Mouse (Mus musculus): Measurements from ENCODE around the gene Myof.
A peak's percentile ranks its signal among the peaks of the same experiment; 100 is the strongest.

Myof gene

DNA sequence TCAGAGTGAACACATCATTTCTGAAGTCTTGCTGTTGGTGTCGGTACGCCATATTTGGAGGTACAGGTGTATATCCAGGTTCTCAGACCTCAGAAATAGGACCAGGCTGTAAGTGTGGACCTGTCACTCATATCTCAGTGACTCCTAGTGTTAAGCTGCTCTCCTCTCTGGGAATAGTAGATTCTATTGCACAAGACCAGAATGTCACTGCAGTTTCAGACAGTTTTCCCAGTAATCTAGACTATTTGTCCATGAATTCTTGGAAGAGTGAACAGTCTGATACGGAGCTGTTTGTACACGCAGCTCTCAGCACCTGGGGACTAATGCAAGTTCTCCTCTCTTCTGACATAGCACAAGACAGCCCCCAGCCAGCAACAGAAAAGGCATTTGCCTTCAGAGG, 42.4 kb downstream of the Myof start:
- no peak for DNase-seq

DNA sequence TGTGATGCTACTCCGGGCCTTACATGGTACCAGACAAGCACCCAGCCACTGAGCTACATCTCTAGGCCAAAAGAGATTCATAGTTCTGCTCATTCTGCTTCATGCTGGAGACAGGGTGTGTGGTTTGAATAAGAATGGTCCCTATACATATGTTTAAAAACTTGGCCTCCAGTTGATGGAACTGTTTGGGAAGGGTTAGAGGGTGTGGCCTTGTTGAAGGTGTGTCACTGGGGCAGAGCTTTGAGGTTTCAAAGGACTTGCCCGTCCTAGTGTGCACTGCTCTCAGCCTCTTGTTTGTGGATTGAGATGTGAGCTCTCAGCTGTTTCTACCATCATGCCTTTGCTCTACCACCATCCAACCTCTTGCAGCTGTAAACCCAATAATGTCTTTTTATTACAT, 43.4 kb downstream of the Myof start:
- DNase-seq, result no peak

DNA sequence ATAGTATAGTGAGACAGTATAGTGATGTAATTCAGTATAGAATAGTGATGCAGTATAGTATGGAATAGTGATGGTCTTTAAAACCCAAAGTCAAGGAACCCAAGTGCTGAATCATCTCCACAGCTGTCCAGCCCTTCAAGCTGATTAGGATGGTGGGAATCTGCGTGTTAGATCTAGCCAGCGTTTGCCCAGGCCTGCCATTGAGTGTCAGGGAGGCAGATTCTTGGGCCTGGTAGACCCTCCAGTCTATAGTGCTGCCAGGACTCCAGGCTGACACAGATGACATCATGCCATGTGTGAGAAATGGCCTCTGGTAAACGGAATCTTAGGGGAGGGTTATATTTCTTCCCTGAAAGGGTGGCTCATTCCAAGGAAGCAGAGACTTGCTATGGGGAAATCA, 49.1 kb downstream of the Myof start:
- no peak for DNase-seq

DNA sequence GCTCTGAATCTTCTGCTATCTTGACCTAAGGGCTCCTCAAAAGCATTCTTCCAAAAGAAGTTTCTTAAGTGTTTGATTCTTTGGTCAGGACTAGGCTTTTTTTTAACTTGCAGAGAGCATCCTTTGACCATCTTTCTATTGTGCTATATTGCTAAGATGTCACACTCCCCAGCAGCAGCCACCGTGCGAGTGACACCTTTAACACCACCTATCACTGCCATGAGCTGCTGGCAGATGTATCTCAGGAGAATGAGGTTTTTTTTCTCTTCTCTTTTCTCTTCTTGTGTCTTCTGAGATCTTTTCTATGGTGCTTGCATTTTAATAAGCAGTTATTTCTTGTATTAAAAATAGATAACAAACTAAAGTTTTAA, 51.2 kb downstream of the Myof start:
- DNase-seq, result no peak

DNA sequence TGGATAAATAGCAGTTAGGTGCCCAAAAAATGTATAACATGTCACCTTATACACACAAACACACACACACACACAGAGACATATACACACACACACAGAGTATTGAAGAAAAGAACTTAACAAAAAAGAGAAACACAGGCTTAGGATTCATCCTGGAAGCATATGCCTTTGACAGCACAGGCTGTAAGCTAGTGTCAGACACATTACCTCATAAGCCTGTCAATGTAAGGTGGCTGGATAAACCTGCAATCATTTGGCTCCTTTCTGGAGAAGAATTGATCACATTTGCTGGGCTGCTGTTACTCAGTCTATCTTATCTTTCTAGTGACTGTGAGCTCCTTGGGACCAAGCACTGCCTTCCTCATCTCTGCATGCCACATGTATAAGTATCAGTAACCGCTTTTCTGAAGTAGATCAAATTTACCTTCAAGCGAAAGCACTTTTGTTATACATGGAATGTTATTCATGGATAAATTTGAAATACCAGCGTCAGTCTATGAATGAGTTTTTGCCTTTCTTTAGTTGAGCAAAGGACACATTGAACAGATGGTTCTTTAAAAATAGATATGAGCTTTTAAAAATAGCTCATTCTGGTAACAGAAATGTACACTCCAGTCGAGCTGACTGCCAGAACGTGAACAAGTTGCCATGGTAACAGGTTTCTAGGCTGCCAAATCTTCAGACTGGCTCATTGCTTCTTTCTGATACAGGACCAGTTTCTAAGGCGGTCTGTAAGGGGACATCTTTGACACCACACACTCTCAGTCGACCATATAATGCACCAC, 51.8 kb downstream of the Myof start:
- no peak for DNase-seq

DNA sequence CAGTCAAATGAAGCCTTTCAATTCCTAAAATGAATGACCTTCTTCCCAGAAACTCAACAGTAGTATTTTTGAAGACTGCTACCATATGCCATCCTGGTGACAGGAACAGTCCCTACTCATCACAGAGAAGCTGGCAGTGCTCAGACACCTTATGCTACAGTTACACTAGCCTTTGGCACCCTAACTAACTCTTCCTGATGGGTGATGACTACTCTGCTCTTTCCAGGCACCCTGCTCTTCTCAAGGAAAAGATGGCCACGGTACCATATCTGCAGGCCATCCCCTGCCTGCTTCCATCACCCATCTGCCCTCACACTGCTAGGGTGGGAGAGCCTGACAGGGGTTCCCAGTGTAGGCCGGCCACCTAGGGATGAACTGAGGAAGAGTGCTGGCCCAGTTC, 53.4 kb downstream of the Myof start:
- DNase-seq, result no peak

DNA sequence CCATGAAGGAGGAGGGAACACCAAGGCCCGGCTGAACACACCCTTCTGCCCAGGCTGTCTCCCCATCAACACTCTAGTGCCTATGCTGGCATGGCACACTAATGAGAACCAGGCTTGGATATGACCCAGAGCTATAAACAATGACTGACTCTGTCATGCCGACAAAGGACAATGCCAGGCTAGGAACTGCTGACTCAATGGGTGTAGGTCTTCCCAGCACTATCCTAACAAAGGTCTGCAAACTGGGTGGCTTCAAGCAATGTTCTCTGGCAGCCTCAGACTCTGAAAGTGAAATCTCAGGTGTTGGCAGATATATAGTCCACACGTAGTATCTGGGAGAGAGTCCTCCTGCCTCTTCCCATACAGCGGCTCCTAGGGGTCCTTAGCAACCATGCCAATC, 55.2 kb downstream of the Myof start:
- DNase-seq, result no peak

DNA sequence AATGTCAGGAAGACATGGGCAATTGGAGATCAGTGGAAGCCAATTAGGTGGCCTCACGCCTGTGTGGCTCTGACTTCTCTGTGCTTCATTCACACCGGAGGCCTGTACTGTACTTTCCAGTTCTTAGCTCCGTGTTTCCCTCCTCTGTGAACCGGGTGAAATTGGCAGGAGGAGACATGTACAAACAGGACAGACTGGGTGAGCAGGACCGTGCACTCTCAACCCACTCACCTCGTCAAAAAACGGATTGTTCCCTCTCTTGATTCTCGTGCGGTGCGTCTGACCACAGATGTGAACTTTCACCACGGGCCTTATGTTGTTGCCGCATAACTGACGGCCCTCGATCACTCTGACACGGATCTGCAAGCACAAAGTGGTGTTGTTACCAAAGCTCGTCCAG, 57.6 kb downstream of the Myof start:
- DNase-seq, result no peak

DNA sequence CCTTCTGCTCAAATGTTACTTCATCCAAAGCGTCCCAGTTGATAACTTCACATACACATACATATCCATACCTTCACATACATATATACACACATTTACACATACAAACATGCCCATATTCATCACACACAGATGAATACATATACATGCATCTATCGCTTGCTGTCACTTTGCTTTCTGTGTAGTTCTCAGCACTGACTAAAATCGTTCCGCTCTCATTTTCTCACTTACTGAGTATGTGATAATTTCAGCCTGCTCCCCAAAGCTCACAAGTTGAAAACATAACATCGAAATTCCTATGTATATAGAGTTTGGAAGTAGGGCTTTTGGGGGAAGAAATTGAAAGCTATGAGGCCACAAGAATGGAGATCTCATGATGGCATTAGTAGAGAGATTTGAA, 67.4 kb downstream of the Myof start:
- DNase-seq, result no peak

DNA sequence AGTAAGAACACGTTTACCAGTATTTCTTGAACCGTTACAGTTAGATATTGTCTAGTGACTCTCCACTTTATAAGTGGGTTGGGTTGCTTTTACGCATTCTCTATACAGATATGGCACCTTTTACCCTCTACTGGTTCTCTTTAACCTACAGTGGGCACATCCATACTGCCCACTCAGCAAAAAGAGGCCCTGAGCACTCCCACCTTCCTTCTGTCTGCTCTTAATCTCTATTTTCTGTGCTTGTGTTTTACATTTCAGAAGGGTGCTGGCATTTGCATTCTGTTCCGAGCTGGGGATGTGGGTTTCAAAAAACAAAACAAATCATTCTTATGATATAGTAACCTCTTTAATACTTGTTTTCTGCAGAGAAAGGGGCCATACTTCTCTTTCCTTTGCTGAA, 72.8 kb downstream of the Myof start:
- no peak for DNase-seq

DNA sequence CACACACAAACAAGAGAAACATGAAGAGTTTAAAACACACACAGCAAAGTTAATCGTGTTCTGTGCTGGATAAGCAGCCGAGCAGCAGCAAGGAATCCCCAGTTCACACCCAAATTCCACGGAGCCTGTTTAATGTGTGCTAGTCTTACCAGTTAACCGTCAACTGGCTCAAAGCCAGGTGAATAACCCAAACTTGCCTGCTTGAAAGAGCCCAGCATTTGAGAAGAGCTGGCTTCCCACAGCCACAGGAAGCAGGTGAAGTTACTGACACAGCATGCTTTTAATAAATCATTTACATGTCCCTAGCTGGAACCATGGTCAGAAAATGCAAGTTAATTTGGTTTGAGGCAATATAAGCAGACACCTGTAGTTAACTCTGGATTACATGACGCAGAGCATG, 73.4 kb downstream of the Myof start:
- peak; percentile 8 to 14 for DNase-seq

DNA sequence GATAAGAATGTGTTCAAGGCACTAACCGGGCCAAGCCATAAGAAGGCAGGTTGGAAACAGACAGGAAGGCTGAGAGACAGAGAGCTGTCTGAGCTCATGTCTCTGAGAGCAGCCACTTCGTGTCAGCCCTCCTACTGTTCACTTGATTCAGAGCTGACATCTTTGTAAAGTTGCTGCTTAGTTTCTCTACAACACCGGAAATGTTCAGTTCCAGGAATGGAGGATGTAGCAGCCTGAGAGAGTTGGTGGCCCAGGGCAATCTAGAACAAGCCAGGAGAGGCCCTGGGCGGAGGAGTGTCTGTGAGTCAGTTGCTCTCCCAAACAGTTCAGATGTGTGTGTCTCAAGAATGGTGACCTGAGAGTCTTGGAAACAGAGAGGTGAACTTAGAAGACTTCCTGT, 77.5 kb downstream of the Myof start:
- no peak for DNase-seq

DNA sequence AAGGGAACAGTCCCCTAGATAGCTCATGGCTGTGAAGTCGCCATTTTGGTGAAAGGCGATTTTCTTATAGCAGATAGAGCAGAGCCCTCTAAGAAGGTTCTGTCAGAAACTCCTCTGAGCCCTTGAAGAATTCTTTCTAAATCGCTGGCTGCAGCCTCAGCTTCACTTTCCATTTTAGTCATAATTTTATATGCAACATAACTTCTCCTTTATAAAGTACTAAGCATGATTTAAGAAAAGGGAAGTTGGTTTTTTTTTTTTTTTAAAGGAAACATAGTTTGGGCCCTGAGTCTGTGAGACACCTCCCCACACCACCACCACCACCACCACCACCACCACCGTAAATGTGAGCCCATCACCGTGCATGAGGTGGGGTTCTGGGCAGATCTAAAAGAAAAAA, 80.0 kb downstream of the Myof start:
- DNase-seq, result peak; percentile 46 to 47

DNA sequence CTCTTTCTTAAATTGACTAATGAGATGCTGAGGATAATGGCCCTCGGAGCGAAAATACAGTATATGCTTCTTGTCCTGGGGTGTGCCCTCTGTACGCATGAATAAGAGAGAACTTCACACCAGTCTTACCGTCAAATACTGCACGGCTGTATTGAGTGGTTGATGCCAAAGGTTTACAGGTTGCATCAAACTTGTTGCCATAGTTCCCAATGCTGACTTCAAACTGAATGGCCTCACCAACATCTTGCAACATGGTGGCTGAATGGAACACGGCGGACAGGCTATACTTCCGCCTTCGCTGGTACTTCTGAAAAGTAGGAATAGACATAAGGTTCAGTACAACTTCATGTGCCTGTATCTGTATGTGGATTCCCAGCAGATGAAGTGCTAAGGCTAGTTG, 82.6 kb downstream of the Myof start:
- no peak for DNase-seq

DNA sequence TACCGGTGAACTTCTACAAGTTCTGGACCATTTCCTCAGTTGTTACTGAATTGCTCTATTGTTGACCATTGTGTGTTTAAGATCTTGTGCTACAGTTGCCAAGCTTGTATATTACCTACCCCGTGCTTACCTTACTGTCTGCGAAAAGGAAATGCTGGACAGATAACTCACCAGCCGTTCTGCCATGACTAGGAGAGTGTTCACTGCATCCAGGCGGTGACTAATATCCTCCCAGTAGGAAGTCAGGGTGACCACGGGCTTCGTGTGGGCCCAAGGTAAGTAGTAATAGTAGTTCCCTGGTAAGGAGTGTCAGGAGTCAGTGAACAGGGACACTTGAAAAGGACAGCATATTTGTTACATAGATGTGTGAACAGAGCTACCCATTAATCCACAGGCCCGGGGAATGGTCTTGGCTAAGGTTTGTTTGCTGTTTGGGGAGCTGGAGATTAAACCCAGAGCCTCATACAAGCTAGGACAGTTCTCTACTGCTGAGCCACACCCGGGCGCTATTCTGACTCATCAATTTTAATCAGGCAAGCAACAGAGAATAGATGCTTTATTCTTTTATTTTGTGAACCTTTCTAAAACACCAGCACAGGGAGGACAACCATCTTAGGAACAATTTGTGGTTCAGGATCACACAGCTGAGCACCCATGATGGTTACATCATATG, 83.7 kb downstream of the Myof start:
- no peak for DNase-seq

DNA sequence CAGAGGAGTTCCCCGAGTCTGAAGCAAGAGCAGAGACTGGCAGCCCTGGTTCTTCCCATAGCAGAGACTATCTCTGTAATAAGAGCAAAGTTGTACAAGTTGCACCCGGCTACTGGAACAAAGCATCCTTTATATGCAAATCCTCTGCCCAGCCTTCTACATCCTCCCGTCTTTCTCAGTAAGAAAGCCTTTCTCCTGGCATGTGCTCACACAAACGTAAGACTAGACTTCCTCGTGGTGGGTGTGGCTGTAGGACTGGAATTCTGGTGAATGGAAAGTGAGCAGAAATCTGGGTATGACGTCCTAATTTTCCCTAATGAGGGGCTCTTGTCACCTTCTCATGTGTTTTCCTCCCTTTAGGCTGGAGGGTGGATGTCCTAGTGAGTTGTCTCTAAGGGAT, 84.3 kb downstream of the Myof start:
- no peak for DNase-seq

DNA sequence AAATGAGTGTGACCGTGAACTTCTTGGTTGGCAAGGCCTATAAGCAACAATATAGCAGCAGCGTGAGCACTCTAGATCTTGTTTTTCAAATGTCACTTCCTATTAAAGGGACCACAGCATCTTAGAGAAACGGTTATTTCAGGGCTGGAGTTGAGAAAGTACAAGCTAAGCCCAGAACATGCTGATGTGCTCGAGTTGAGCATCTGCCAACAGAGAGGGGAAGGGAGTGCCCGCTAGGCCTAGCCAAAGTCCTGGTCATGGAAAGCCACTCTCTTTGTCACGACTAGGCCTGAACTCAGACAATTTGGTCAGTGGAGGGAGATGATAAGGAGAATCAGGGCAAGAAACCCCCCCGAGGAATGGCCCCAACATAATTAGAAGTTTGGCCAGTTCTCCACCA, 86.1 kb downstream of the Myof start:
- no peak for DNase-seq

DNA sequence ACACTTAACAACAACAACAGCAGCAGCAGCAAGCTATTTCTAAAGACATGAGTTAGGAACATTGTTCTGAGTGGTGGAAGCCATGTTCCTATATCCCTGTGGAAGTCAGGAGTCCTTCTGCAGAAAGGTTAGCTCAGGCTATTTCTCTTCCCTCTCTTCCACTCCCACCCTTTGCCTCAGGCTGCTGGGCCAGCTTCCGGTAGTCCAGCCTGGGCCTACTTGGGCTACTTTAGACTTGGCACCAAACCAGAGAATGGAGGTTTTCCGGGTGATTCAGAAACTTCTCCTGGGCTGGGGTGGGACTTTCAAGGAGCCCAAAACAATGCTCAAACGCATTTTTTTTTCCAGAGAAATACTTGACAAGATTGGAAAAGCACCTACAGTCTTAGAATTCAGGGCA, 87.4 kb downstream of the Myof start:
- DNase-seq, result no peak

DNA sequence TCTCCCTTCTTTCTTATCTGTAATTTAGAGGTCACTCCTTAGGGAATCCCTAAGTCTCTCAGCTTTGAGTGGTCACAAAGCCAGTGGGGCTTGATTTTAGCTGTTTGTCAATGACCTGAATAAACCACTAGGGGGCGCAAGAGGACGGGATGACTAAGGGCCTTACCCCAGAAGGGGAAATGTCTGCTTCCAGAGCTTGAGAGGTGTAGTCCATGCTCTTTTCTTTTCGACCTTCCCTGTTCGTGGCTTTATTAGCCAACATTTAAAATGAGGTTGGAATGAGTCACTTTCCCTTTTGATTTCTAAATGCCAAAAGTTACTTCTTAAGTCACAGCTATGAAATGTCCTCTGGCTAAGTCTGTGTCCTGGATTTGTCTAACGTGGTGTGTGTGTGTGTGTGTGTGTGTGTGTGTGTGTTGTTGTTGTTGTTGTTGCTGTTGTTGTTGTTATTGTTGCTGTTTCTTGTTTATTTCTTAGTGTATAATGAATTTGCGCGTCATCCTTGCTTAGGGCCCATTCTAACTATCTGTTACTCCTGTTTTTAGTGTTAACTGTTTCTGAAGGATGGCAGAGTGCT, 87.9 kb downstream of the Myof start:
- peak; percentile 84 to 86 for DNase-seq

DNA sequence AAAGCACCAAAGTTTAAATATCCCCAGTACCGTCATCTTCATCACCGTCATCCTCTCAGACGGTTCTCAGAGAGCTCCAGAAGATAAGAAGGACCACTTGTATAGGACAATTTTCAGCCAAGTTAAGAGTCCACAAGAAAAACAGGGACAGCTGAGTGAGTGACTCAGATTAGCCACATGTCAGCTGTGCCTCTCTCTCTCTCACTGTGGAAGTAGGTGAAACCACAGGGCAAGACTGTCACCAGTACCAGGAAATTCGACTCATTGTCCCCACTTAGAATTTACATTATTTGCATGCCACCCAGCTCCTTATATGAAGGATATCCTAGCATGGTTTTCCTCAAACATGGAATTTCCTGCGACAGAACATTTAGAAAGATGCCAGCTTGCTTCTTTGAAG, 88.6 kb downstream of the Myof start:
- no peak for DNase-seq

DNA sequence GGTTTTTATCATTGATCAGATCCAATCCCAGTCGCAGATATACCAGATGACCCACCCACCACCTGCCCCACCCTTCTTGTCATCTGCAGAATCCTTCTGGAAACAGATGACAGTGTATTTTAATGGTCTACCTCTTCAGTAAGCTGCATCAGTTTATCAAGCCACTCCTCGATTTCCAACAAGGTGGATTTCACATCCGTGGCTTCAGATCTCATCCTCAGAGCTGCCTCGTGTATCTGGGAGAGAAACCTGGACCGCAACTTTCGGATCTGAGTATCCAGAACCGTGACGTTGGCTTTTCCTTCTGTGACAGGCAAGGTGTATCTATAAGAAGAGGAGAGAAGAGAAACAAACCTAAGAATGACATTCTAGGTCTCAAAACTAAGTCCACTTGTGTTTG, 89.1 kb downstream of the Myof start:
- no peak for DNase-seq

DNA sequence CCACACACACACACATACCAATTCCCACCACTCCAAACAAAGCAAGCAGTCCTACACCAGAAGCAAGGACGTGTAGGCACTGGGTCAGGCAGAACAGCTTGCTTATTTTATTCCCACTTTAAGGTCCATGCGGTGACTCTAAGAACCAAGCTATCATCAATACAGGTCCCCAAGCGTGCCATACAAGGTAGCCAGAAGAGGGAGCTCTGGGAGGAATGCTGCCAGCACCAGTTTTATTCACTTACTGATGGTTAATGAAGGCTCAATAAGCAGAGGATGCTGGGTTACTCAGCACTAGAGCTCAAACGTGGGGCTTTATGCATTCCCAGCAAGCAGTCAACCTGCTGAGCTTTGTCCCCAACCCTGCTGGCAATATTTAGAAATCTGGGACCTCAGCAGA, 96.7 kb downstream of the Myof start:
- DNase-seq, result no peak

DNA sequence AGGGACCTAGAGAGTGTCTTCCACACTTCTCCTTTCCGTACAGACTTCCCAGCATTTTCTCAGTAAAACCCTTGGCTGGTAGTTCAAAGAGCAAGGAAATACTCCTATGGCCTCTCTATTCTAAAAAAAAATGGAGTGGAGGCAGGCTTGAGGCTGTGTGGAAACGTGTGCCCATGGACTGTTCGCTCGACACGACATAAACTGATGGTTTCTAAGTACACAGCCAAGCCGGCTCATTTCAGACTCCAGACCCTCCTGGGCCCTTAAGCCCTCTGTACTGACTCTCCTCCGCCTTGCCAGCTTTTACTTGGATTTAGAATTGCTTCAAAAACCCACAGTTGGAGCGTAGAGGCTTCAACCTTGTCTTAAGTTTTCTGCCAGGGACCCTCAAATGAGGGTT, 97.3 kb downstream of the Myof start:
- no peak for DNase-seq

DNA sequence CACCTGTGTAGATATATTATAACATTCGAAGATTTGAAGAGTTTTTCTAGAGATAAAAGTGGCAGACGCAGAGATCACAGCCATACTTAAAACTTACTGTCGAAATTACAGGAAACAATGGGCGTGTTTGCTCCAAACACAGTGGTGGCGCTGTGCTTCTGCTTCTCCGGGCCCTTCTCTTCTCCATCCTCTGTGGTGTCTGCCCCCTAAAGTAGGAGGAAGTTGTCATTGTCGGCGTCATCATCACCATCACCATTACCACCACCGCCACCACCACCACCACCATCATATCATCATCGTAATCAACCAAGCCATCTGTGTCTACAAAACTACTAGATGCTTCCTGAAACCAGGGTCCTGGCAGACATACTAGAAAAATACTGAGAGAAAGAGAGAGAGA, 104.2 kb downstream of the Myof start:
- DNase-seq, result no peak

DNA sequence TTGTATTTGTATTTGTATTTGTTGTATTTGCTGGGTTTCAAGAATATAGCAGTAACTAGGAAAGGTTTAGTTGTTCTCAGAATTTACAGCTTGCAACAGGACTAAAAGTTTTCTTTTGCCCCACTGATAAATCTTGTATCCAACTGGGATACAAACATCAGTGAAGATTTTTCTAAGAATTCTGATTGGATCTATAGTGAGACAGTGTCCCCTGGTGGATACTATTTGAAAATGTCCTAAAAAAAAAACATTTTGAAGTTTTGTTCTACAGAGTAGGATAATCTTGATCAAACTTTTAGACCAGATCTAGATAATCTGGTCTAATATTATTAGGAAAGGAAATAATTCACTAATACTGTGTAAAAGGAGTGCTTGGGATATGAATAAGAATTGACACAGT, 106.3 kb downstream of the Myof start:
- no peak for DNase-seq

Measured in B cell, adult 2 months (primary cell).